Mouse (Mus musculus) CH12.LX (cell line): ENCODE results near the gene Gm49486.

Experiments used
- CTCF ChIP-seq, 2 experiments: IDR thresholded peaks in 1 of 2; conservative IDR thresholded peaks in 1 of 2; 2 replicates each; pipeline ENCODE4 v1.5.1; 2011 to 2012; ENCODE audit warnings: low read depth in 2 of 2, low read length in 2 of 2, improper control_type of control experiment in 1 of 2, inconsistent platforms in 1 of 2, mild to moderate bottlenecking in 1 of 2, moderate library complexity in 1 of 2
- MAFK ChIP-seq: IDR thresholded peaks from 2 replicates; pipeline ENCODE4 v1.6.1; 2011; ENCODE audit warnings: low read length, improper control_type of control experiment; ENCODE audit not compliant: insufficient replicate concordance
- MAX ChIP-seq: IDR thresholded peaks from 2 replicates; pipeline ENCODE4 v1.6.1; 2011; ENCODE audit warnings: low read length, improper control_type of control experiment
- MAZ ChIP-seq: IDR thresholded peaks from 2 replicates; pipeline ENCODE4 v1.6.1; 2012; ENCODE audit warnings: low read depth, mild to moderate bottlenecking, inconsistent platforms, low read length, improper control_type of control experiment, moderate library complexity
- POLR2A ChIP-seq: IDR thresholded peaks from 2 replicates; pipeline ENCODE4 v1.6.1; 2011; ENCODE audit warnings: low read depth, mild to moderate bottlenecking, improper control_type of control experiment, low read length
- POLR2AphosphoS2 ChIP-seq: IDR thresholded peaks from 2 replicates; pipeline ENCODE4 v1.6.1; 2011; ENCODE audit warnings: low read depth, low read length, improper control_type of control experiment
- RCOR1 ChIP-seq: conservative IDR thresholded peaks from 2 replicates; pipeline ENCODE4 v1.6.1; 2012; ENCODE audit warnings: low read depth, mild to moderate bottlenecking, inconsistent platforms, low read length, improper control_type of control experiment
- TBP ChIP-seq: conservative IDR thresholded peaks from 2 replicates; pipeline ENCODE4 v1.6.1; 2011; ENCODE audit warnings: low read depth, low read length, improper control_type of control experiment
- TCF12 ChIP-seq: IDR thresholded peaks from 2 replicates; pipeline ENCODE4 v1.6.1; 2014; ENCODE audit warnings: low read depth, mild to moderate bottlenecking, inconsistent platforms, low read length, improper control_type of control experiment

- TF ChIP-seq RCOR1 (no peak), CTCF (conservative IDR thresholded peaks at IDR 0.05 in 1 of 2, IDR thresholded peaks at IDR 0.05 in 1 of 2; ENCODE audit: low read depth in 2 of 2, low read length in 2 of 2) (no peak), MAFK (no peak), MAX (no peak), POLR2A (no peak), TBP (no peak), TCF12 (no peak), POLR2AphosphoS2 (no peak), MAZ (no peak)
Observed at GRCm38 (mm10) chr15:79202575-79202974, 26.6 kb upstream of the Gm49486 start.
